In genomic region chr2:170808259-170808789, GRCm38 (mm10) we compare ENCODE assay signal across 26 mouse cellular contexts.
DNase-seq lines count a peak whose midpoint lies in the region; ATAC-seq lines count a peak whose summit lies in the region.
"Had no signal": no experiment of that assay in that cellular context is flagged by ENCODE, and none has a peak within 500 bp of the region (broad histone marks: within the 10 kb centered on the region; RNA-seq: fewer than 3 reads in every experiment).

No protein-coding gene starts in this region.

- H3K27me3 ChIP-seq in hindbrain, embryonic 13.5 days = no peaks in the 10 kb centered on the region
- H3K27me3 ChIP-seq in hindbrain, embryonic 10.5 days (ENCODE audit: insufficient read depth, poor library complexity, severe bottlenecking) = no peaks in the 10 kb centered on the region
- H3K27me3 ChIP-seq in forebrain, embryonic 13.5 days = no peaks in the 10 kb centered on the region
- no peaks in the 10 kb centered on the region for H3K27me3 ChIP-seq in hindbrain, embryonic 16.5 days (replicated peaks; ENCODE audit: control insufficient read depth, insufficient read depth, low read length)
- no peaks in the 10 kb centered on the region for H3K27me3 ChIP-seq in neural tube, embryonic 13.5 days
- H3K27me3 ChIP-seq: embryonic facial prominence, embryonic 15.5 days; heart, embryonic 12.5 days; limb, embryonic 13.5 days; liver, embryonic 13.5 days; stomach, embryonic 15.5 days had no signal

- no peak for DNase-seq in hindbrain, embryonic 10.5 days (ENCODE audit: low spot score)
- no peak for DNase-seq in left cerebral cortex, adult 8-10 months (ENCODE audit: low spot score in 2 of 2)
- DNase-seq in cerebellum, postnatal 25 days = no peak
- no peak for DNase-seq in testis, postnatal 10 days (ENCODE audit: low spot score)
- DNase-seq: adrenal gland, postnatal 10 days; cerebellum, adult 11 months; cerebellum, postnatal 10 days; heart, postnatal 14 days; kidney, adult 9 months; kidney, postnatal 36 days; liver, embryonic 13.5 days; lung, embryonic 14.5 days; lung, postnatal 4 days; retina, postnatal 1 day; thymus, adult 2 months had no signal

- 36% methylated on average over 10 of the region's 10 CpGs for WGBS in hindbrain, embryonic 13.5 days
- 72% methylated on average over 10 of the region's 10 CpGs for WGBS in hindbrain, embryonic 10.5 days
- 9% methylated on average over 10 of the region's 10 CpGs for WGBS in forebrain, embryonic 13.5 days
- 34% methylated on average over 10 of the region's 10 CpGs for WGBS in hindbrain, embryonic 16.5 days
- 28% methylated on average over 10 of the region's 10 CpGs for WGBS in neural tube, embryonic 13.5 days

- no peak for ATAC-seq in hindbrain, embryonic 13.5 days (ENCODE audit: low FRiP score)
- ATAC-seq in forebrain, embryonic 13.5 days = peak; percentile 52; the same call in 1 of the 2 replicates
- no peak for ATAC-seq in hindbrain, embryonic 16.5 days
- peak; percentile 33; the same call in 1 of the 2 replicates for ATAC-seq in neural tube, embryonic 13.5 days (ENCODE audit: low read depth)
- ATAC-seq: activated CD4-positive, CD25-positive, alpha-beta regulatory T cell, adult 4 months; inflammation-experienced regulatory T-cells, adult 6 months had no signal

- no peaks in the 10 kb centered on the region; the same call in 1 of the 2 replicates for H3K36me3 ChIP-seq in hindbrain, embryonic 13.5 days
- no peaks in the 10 kb centered on the region for H3K36me3 ChIP-seq in hindbrain, embryonic 10.5 days
- no peaks in the 10 kb centered on the region for H3K36me3 ChIP-seq in forebrain, embryonic 13.5 days (ENCODE audit: poor library complexity, severe bottlenecking)
- H3K36me3 ChIP-seq in hindbrain, embryonic 16.5 days (ENCODE audit: control insufficient read depth, insufficient read depth, low read length) = no peaks in the 10 kb centered on the region
- peaks cover 11% of the 10 kb centered on the region; the same call in 1 of the 2 replicates for H3K36me3 ChIP-seq in neural tube, embryonic 13.5 days
- H3K36me3 ChIP-seq: embryonic facial prominence, embryonic 15.5 days; G1E; heart, embryonic 12.5 days; limb, embryonic 13.5 days; liver, embryonic 13.5 days; stomach, embryonic 15.5 days had no signal

- peak overlapping the region; percentile 84 for H3K27ac ChIP-seq in hindbrain, embryonic 13.5 days
- H3K27ac ChIP-seq in hindbrain, embryonic 10.5 days = no peak overlapping the region
- H3K27ac ChIP-seq in forebrain, embryonic 13.5 days = peak overlapping the region; percentile 57; the same call in 1 of the 2 replicates
- peak overlapping the region; percentile 54 for H3K27ac ChIP-seq in hindbrain, embryonic 16.5 days (ENCODE audit: low read depth, low read length)
- peak overlapping the region; percentile 82 for H3K27ac ChIP-seq in neural tube, embryonic 13.5 days (replicated peaks)
- H3K27ac ChIP-seq: embryonic facial prominence, embryonic 15.5 days; limb, embryonic 13.5 days; liver, embryonic 13.5 days; stomach, embryonic 15.5 days had no signal

- H3K4me2 ChIP-seq in hindbrain, embryonic 13.5 days = no peak overlapping the region
- peak overlapping the region; percentile 17; the same call in 1 of the 2 replicates for H3K4me2 ChIP-seq in forebrain, embryonic 13.5 days
- H3K4me2 ChIP-seq in hindbrain, embryonic 16.5 days (ENCODE audit: low read length) = no peak overlapping the region
- 0 out of 2 replicates have a peak overlapping the region, but pooled peaks have one; percentile 12 for H3K4me2 ChIP-seq in neural tube, embryonic 13.5 days
- H3K4me2 ChIP-seq: embryonic facial prominence, embryonic 15.5 days; heart, embryonic 12.5 days; limb, embryonic 13.5 days; liver, embryonic 13.5 days; lung, embryonic 14.5 days; stomach, embryonic 15.5 days had no signal

- H3K4me3 ChIP-seq in hindbrain, embryonic 13.5 days = no peak overlapping the region
- no peak overlapping the region for H3K4me3 ChIP-seq in hindbrain, embryonic 10.5 days
- H3K4me3 ChIP-seq in forebrain, embryonic 13.5 days = no peak overlapping the region
- no peak overlapping the region for H3K4me3 ChIP-seq in hindbrain, embryonic 16.5 days (ENCODE audit: low read length)
- no peak overlapping the region for H3K4me3 ChIP-seq in neural tube, embryonic 13.5 days
- H3K4me3 ChIP-seq: embryonic facial prominence, embryonic 15.5 days; heart, embryonic 12.5 days; limb, embryonic 13.5 days; liver, embryonic 13.5 days; stomach, embryonic 15.5 days had no signal

- no peak overlapping the region for H3K9ac ChIP-seq in hindbrain, embryonic 13.5 days
- no peak overlapping the region for H3K9ac ChIP-seq in forebrain, embryonic 13.5 days
- no peak overlapping the region; the same call in 1 of the 2 replicates for H3K9ac ChIP-seq in hindbrain, embryonic 16.5 days (ENCODE audit: low read depth, low read length)
- H3K9ac ChIP-seq in neural tube, embryonic 13.5 days = no peak overlapping the region
- H3K9ac ChIP-seq: embryonic facial prominence, embryonic 15.5 days; heart, embryonic 12.5 days; limb, embryonic 13.5 days; liver, embryonic 13.5 days; lung, embryonic 14.5 days; stomach, embryonic 15.5 days had no signal

- peaks cover 26% of the 10 kb centered on the region for H3K4me1 ChIP-seq in hindbrain, embryonic 13.5 days (replicated peaks)
- peaks cover 21% of the 10 kb centered on the region; the same call in 1 of the 2 replicates for H3K4me1 ChIP-seq in hindbrain, embryonic 10.5 days (replicated peaks)
- H3K4me1 ChIP-seq in forebrain, embryonic 13.5 days = peaks cover 38% of the 10 kb centered on the region
- H3K4me1 ChIP-seq in hindbrain, embryonic 16.5 days (ENCODE audit: control insufficient read depth, insufficient read depth, low read depth, low read length) = peaks cover 12% of the 10 kb centered on the region
- H3K4me1 ChIP-seq in neural tube, embryonic 13.5 days (replicated peaks) = peaks cover 39% of the 10 kb centered on the region
- H3K4me1 ChIP-seq: liver, embryonic 13.5 days; stomach, embryonic 15.5 days had no signal

- H3K9me3 ChIP-seq in hindbrain, embryonic 13.5 days = no peaks in the 10 kb centered on the region
- no peaks in the 10 kb centered on the region for H3K9me3 ChIP-seq in hindbrain, embryonic 10.5 days
- H3K9me3 ChIP-seq in forebrain, embryonic 13.5 days (replicated peaks) = no peaks in the 10 kb centered on the region
- no peaks in the 10 kb centered on the region for H3K9me3 ChIP-seq in hindbrain, embryonic 16.5 days (ENCODE audit: control insufficient read depth, low read length)
- H3K9me3 ChIP-seq in neural tube, embryonic 13.5 days = no peaks in the 10 kb centered on the region
- H3K9me3 ChIP-seq: embryonic facial prominence, embryonic 15.5 days; heart, embryonic 12.5 days; limb, embryonic 13.5 days; stomach, embryonic 15.5 days had no signal

Comparison
In these comparisons a context has a peak if more than half of its experiments do, and no peak if none do; other contexts are left out.
1. ATAC-seq: peak in forebrain, embryonic 13.5 days (single experiment) and neural tube, embryonic 13.5 days (single experiment); none in hindbrain, embryonic 13.5 days (single experiment) and hindbrain, embryonic 16.5 days (single experiment).
2. H3K4me2 ChIP-seq: peak in forebrain, embryonic 13.5 days (single experiment) and neural tube, embryonic 13.5 days (single experiment); none in hindbrain, embryonic 13.5 days (single experiment) and hindbrain, embryonic 16.5 days (single experiment).